Mouse (Mus musculus) cerebellum, postnatal 14 days (tissue): Measurements from ENCODE around the gene Slc25a26.
"Not testable (repeated sequence)": the region's sequence is repeated elsewhere in the genome, so short reads cannot be mapped to it uniquely, and the experiment has no call there.

Source experiments
- DNase-seq, 2 experiments: peaks; one replicate each; pipeline ENCODE4 v3.0.0; 2021; ENCODE audit warnings: mixed read lengths in 2 of 2

Slc25a26 gene

DNA sequence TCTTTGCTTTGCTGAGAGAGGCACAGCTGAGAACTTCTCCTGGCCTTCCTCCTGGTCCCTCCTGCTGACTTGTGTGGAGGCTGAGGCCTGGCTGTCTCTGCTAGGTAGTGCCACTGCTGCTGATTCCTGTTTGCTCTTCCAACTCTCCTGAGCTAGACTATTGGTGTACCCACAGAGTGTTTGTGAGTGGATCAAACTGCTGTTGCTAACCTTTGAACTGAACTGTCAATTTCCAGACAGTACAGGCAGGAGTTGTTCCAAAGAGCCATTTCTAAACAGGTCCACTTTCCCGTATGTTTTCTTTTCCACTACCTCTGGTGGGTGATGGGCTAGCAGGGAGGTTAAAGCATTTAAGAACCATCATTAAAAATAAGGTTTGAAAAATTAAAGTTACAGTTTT is 58.5 kb downstream of the Slc25a26 start:
- DNase-seq: not testable (repeated sequence)

DNA sequence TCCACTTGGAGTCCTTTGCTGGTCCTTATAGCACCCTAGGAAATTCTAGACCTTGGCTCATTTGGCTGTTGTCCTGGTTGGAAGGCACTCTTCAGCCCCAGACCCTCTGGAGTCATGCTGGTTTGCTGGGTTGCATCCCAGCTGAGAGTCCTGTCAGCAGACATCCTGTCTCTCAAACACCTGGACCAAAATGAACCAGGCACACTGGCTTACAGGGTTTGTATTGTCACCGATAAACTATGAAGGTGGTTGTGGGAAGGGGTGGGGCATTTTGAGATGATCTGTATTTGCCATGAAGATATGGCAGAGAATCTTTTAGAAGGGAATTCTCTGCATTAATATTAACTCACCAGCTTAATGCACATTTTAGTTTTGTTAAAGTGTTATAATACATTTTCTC is 60.8 kb downstream of the Slc25a26 start:
- no peak for DNase-seq

DNA sequence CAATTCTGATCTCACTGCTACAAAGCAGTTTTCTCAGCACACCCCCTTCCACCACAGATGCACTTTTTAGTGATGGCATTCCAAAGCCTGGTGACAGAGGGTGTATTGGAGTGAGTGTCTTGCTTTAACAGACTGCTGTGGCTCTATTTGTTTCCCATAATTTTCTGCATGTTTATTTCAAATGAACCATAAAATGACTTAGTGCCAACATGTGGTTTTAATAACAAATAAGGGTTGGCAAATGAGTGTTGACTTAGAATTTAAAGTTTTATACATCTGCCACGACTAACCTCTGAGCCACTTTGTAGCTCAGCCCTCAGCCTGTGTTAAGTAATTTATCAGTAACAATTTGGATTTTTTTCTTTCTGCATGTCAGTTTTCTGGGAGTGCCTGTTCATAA is 61.2 kb downstream of the Slc25a26 start:
- no peak for DNase-seq

DNA sequence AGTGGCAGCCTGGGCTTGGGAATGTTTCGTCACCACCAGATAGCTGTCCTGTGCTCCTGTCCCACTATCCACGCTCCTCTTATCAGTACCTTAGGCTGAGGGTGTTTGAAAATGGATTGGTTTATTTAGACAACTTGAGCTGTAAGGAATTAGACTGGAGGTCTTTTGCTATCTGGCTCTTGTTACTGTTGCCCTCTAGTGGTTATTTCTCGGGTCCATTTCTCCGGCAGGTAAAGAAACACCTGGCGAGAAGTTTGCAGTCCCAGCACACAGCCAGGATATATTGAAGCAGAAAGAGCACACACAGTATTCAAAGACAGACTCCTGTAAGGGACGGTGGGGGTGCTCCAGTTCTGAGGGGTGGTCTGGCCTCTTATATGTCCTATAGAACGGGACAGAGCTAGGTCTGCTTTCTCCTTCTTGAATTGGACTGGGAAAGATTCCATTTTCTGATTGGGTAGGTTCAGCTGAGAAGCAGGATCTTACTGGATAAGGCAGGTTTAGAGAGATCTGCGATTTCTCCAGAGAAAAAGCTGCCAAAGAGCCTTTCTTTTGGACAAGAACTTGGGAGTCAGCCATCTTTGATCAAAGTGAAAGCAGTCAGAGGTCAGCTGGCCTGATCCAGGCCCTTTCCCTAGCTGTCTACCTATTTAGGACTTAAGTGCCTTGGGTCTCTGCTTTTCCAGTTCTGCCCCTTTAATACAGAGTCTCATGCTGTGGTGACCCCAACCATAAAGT is 63.2 kb downstream of the Slc25a26 start:
- no peak for DNase-seq

DNA sequence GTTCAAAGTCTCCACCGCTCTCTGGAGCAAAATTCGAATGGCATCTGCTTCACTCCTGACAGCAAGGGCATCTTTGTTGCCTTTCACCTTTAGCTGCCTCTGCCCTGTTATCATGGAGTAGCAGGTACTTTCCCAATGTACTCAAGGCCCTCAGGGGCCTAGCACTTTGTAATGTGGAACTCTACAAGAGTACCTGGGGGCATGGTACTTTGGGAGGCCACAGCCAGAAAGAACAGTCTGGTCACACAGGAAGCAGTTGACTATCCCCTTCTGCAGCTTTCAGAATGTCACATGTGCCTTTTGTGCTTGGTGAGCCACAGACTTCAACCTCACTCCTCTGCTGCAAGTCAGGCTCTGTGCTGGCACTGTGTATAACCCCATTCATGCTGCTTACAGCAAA is 65.6 kb downstream of the Slc25a26 start:
- no peak for DNase-seq

DNA sequence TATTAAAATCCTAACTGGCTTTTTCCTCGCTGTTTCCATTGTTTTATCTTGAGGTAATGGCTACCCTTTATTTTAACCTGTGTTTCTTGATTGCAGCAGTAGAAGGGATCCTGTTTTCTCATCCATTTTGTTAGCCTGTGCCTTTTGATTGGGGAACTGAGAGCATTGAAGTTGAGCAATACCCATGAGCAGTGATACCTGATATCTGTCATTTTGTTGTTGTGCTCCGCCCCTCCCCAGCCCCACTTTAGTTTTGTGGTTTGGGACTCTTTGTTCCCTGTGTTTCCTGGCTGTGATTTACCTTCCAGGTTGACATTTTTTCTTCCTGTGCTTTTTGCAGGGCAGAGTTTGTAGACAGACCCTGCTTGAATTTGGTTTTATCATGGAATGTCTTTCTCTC is 67.9 kb downstream of the Slc25a26 start:
- no peak for DNase-seq

DNA sequence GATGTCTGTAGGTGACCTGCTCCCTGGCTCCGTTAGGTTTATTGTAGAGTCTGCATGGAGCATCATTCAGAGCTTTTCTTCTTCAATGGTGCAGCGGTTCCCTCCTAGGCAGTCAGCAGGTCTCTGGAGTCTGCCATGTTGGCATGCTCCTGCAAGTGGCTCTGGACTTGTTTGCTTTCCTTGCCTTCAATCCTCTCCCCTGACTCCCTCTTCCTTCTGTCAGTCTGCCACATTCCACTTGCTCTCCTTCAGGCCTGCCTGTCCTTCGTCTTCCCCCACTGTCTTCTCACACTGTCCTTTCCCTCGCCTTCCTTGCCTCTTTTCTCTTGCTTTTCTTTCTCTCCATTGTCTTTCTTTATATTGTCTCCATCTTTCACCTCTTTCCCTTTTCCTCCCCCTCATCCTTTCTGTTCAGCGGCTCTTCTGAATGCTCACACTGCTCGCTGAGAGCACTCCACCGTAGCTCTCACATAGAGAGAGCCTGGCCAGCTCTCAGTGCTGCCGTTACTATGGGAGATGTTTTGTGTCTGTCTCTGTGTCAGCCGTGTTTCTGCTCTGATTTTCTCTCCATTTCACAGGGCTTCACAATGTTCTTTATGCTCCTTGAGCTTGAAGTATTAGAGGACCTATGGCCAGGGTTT is 75.5 kb downstream of the Slc25a26 start:
- DNase-seq: no peak

DNA sequence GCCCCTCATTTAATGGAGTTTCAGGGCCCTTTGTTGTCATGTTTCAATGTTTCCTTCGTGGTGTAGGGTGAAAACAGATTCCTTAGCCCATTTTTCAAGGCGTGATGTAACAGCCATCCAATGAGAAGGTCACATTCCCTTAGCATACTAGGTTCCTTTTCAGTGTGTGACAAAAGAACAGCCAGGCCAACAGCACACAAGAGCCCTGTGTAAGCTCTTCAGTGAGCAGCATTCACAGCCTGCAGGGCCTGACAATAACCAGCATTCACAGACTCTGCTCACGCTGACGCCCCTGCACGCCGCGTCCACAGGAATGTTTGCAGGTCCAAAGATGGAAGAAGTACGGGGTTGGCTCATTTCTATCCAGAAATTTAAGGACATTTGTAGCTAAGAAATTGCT is 77.9 kb downstream of the Slc25a26 start:
- no peak for DNase-seq

DNA sequence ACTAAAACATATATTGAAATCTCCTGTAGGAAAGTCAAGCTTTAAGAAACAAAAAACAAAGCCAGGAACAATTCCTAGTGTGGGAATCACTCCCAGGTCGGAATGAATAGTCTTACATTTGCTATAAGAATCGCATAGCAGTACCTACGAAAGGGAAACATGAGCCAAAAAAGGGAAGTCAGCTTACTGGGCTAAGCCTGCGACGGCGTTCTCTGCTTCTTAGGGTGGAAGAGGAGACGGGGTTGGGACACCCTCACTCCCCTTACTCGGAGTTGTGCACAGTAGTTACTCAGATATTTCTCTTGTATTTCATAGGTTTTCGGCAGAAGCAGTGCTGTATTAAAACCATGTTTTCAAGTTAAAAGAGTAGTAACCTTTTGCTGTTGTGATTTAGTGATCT is 81.9 kb downstream of the Slc25a26 start:
- DNase-seq: no peak

DNA sequence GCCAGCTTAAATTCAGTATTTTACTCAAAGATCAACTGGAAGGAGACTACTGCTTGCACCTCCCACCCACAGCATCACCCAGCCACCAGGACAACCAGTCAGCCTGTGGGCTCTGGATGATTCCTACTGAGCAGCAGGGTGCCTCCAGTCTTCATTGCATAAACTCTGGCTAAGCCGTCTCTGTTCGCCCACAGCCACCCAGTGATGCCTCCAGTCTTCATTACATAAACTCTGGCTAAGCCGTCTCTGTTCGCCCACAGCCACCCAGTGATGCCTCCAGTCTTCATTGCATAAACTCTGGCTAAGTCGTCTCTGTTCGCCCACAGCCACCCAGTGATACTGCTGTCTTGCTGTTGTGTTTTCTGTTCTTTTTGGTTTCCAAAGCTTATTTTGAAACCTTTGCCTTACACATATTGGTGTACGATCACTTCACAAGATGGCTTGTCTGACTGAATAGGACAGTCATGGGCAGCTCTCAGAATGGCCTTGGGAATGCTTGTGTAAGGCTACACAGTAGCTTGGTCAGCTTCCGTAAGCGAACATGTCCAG is 84.1 kb downstream of the Slc25a26 start:
- DNase-seq: no peak

DNA sequence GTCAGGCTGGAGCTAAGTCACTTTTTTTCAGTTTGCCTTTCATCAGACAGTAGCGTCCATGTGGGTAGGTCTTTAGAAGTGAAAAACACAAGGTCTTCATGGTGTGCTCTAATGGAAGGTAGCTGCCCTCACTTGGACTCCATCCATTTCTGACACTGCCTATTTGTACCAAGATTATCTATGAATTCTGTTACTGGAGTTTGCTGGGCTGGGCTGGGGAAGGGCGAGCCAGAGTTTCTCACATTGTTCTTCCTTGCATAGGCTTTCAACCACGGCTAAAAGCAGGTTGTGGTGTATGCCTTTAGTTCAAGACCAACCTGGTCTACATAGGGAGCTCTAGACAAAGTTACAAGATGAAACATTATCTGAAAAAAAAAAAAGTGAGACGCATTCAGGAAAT is 84.8 kb downstream of the Slc25a26 start:
- no peak for DNase-seq

DNA sequence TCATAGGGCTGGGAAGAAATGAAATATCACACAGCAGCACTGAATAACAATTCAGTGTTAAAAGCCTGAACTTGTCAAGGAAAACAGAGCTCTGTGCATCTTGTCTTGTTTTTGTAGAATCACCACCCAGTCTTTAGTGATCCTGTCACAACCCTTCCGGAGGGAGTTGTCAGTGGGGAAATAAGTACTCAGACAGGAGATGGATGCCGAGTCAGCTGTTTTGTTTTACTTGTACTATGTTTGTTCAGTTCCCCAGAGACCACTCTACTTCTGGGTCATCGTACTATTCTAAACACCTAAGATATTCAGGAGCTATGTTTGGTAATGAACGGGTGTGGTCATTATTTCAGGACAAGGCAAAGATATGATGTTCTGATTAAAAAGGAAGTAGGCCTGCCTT is 88.2 kb downstream of the Slc25a26 start:
- no peak for DNase-seq

DNA sequence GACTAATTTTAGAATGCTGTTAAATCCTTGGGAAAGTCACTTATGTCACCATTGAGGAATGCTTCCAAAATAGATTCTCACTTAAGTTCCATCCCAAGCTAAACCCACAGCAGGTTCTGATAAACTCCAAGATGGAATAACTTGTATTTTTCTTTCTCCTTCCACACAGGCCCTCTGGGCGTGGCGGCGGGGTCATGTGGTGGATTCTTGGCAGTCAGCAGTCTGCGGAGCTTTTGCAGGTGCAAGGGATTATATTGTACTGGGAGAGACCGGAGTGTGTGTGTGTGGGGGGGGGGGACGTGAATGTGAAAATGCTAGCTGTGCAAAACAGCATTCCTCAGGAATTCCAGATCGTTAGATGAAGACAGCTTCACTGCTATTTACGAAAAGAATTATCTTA is 92.1 kb downstream of the Slc25a26 start:
- DNase-seq: no peak

DNA sequence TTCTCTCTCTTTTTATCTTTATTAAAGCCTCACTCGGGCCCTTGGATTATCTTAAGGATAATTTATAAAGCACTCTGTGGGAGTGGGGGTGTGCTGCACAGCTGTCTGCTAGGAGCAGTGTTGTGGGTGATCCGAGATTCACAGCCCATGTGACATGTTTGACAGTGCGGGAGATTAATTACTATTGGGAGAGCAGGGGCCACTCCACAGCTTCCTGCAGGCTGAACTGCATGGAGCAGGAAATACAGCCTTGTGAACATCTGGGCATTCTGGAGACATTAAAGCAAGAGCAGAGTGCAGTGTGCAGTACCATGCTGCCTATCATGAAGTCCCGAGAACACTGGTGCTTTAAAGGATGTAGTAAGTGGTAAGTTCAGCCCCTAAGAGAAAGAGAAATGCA is 92.6 kb downstream of the Slc25a26 start:
- DNase-seq: no peak

DNA sequence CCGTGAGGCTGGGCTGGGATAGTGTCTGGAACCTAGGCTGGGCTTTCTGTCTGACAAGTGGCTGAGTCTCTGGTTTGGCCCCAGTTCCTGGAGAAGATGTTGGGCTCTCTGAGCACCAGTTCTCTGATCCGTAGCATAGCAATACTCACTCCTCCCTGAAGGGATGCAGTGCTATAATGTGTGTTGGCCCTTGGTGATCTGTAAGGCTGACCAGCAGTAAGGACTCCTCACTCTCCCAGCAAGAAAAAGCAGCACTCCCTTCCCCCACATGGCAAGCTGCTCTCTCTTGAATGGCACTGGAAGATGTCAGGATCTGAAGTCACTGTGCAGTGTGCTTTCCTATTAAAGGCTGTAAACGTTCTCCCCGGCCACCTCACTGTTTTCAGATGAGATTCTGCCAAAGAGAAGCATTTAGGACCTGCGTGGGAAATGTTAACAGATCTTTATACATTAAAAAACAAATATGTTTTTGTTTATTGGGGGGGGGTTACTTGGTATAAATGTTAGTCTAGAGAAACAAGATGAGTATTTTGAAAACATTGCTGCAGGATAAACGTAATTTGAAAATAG is 94.0 kb downstream of the Slc25a26 start:
- DNase-seq: peak in 1 of 2 experiments; percentile 20

DNA sequence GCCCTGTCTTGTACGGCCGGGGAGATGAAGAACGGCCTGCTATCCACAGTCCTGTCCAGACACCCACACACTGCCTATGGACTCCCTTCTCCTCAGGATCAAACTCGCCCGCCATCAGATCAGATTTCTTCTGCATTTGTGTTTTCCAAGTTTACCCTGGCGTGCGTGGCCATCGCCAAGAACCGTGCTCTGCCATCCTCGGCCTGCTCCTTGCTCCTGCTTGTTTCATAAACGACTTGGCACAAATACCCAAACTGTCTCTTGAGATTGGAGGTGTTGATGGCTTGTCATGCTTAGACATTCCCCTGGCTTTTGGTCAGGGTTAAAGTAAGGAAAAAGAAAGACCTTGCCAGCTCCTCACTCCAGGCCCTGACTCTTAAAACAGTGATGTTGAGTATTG is 94.6 kb downstream of the Slc25a26 start:
- peak; percentile 18 to 24 for DNase-seq

DNA sequence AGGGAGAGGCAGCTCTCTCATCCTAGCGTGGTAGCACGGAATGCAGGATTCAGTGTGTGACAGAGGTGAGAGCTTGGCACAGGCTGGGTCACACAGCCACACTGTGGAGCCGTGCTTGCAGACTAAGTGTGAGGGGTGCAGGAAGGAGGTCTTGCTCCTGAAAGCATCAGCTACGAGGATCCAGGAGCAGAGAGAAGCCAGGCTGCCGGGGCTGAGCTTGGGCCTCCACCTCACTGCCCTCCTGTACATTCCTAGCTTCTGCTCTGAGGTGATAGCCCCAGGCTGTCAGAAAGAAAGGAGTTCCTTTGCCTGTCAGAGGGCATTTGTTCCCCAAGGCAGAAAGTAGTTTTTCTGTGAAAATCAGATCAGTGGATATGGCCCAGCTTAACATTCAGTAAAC is 95.1 kb downstream of the Slc25a26 start:
- peak in 1 of 2 experiments; percentile 5 for DNase-seq

DNA sequence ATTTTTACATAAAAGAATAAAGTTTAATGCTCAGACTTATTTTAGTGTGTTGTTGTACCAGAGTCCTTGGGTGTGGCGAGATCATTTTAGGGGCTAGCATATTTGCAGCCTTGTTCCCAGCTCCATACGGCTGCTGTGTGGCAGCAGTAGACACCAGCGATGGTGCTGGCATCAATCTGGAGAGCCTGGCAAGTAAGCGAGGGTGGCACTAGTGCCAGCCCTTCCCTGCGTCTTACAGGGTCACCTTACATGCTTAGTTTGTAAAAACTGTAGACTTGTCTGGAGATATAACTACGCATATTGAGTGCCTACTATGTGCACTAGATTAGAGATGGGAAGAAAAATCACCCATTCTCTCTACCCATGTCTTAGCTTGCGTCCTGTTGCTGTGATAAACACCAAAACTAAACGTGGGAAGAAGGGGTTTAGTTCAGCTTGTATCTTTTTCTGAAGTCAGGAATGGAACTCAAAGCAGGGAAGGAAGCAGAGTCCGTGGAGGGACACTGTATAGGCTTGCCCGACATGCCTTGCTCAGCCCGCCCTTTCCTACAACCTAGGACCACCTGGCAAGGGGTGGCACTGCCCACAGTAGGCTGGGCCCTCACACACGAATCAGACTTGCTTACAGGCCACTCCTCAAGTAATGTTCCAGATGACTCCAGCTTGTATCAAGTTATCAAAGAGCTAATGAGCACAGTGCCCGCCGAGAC is 96.1 kb downstream of the Slc25a26 start:
- peak; percentile 47 to 58 for DNase-seq

DNA sequence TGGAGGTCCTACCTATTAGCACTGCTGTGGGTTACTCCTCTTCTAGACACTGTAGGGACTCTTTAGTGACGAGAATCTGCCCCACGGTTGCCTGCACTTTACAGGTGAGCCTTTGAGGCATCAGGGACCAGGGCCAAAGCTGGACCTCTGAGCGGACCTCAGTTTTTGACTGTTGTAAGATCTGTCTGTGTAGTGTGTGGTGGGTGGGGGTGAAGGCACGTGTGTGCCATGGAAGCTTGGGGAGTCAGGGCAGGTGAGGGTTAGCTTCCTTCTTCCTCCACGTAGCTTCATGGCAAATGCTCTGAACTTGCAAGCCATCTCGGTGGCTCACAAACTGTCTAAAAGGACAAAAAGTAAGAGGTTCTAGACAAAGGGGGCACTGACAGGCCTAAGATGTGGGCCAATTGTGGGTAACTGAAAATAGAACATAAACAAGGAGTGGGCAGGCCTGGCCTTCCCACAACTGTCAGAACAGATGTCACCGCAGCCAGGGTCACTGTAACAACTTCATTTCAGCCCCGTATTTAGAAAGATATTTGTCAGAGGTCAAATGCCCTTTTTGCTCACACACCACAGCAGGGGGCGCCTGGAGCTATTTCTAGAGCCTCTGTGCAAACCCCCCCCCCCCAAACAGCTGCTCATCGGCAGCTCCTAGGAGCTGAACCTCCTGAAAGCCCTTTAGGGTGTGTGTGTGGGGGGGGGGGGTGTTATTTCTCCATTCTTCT is 96.8 kb downstream of the Slc25a26 start:
- peak in 1 of 2 experiments; percentile 42 for DNase-seq

DNA sequence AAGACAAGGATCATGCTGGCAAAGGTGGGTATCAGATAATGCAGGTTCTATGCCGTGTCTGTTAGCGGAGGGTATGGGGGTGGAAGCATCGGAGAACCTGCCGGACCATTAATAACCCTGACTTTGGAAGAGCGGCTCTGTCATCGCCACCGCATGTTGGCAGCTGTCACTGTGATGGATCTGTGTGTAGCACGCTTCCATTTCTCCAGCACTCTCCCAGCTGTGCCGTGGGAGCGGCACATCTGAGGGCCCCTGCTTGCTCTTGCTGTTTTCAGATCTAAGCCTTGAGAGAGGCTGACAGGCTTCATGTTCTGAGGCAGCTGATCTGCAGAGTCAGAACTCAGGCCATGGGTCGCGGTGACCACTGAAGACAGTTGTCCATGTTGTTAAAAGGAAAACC is 98.3 kb downstream of the Slc25a26 start:
- DNase-seq: no peak

DNA sequence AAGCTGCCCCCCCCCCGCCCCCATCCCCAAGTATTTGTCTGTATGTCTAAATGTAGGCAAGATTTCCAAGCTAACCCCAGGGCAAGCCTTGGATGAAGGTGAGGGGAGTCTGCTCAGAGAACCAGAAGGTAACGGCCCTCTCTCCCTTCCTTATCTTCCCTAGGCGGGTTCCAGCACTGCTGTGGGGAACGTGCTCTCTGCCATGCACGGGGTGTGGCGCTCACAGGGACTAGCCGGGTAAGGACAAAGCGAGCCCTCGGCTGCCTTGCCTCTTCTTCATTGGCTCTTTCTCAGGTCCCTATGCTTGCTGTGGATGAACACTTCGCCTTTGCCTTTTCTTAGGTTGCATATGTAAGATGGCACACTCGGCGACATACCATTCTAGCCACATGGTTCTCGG is 98.9 kb downstream of the Slc25a26 start:
- no peak for DNase-seq

DNA sequence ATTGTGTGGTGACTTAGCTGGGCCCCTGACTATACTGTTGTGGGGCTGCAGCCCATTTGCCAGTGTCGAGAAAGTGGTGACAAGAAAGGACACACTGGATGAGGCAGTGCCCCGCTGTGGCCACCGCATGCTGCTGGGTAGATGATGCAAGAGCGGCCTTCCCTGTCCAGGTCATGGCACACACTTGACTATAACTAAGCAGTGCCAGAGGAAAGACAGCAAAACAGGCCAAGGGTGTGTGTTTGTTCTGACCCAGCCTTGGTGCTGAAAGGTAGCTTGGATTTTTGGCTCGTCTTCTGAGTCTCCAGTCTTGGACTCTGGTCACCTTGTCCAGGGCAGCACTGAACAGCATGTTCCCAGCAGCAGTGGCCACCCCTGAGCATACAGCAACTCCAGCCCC is 101.0 kb downstream of the Slc25a26 start:
- no peak for DNase-seq

DNA sequence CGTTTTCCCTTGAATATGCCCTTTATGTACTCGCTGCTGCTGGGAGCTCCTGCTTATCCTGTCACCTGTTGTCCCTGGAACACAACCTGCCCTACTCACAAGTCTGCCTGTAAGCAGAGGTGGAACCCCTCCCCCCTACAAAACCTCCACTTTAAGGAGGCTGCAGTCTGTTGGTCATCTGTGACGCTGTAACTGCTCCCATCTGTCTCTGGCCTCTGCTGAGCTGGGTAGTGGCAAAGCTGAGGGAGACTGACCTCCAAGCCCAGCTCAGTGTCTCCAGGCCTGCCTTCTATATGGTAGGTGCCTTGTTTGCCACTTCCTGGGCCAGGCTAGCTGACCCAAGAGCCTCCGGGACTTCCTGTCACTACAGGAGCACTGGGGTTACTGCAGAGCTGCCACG is 101.7 kb downstream of the Slc25a26 start:
- DNase-seq: no peak
